16 mouse cellular contexts compared by ENCODE assay signal in genomic region chr3:144161261-144161660, GRCm38 (mm10). TPM values are rescaled to one million over a fixed set of nuclear protein-coding genes. Genes with fewer than 3 reads are reported as not detected.
DNase-seq lines count a peak whose midpoint lies in the region; ATAC-seq and TF ChIP-seq lines count a peak whose summit lies in the region.
"Had no signal": no experiment of that assay in that cellular context is flagged by ENCODE, and none has a peak within 500 bp of the region (broad histone marks: within the 10 kb centered on the region; RNA-seq: fewer than 3 reads in every experiment).

No protein-coding gene starts in this region.

- no peaks in the 10 kb centered on the region for H3K36me3 ChIP-seq in heart, embryonic 10.5 days
- H3K36me3 ChIP-seq in liver, postnatal 0 days (replicated peaks; ENCODE audit: insufficient read depth, low read length) = no peaks in the 10 kb centered on the region
- H3K36me3 ChIP-seq: embryonic facial prominence, embryonic 12.5 days; forebrain, embryonic 12.5 days; kidney, embryonic 15.5 days; limb, embryonic 13.5 days; midbrain, embryonic 15.5 days; neural tube, embryonic 13.5 days had no signal

- no peak overlapping the region for H3K4me3 ChIP-seq in heart, embryonic 10.5 days
- no peak overlapping the region for H3K4me3 ChIP-seq in liver, postnatal 0 days (ENCODE audit: low read depth, low read length)
- H3K4me3 ChIP-seq: embryonic facial prominence, embryonic 12.5 days; forebrain, embryonic 12.5 days; kidney, embryonic 15.5 days; limb, embryonic 13.5 days; midbrain, embryonic 15.5 days; neural tube, embryonic 13.5 days had no signal

- no peak for TF ChIP-seq EP300 in liver, postnatal 0 days (IDR thresholded peaks at IDR 0.05; ENCODE audit: low read depth)

- DNase-seq in heart, adult 11 months = peak; percentile 93
- no peak for DNase-seq in heart, embryonic 10.5 days (ENCODE audit: low spot score)
- peak; percentile 27 for DNase-seq in MN1 (ENCODE audit: low spot score)
- peak; percentile 21 for DNase-seq in gastrocnemius, postnatal 14 days
- peak; percentile 73 to 74 for DNase-seq in heart, postnatal 10 days
- DNase-seq in left cerebral cortex, adult 8-10 months (ENCODE audit: low spot score in 2 of 2) = no peak
- no peak for DNase-seq in spleen, postnatal 36 days (ENCODE audit: low spot score in 2 of 2)
- DNase-seq in liver, postnatal 0 days = no peak
- DNase-seq: layer of hippocampus, adult 9-11 months; thymus, adult 2 months had no signal

- H3K9ac ChIP-seq in liver, postnatal 0 days (replicated peaks) = no peak overlapping the region
- H3K9ac ChIP-seq: embryonic facial prominence, embryonic 12.5 days; forebrain, embryonic 12.5 days; kidney, embryonic 15.5 days; limb, embryonic 13.5 days; midbrain, embryonic 15.5 days; neural tube, embryonic 13.5 days had no signal

- peaks cover 21% of the 10 kb centered on the region for H3K4me1 ChIP-seq in heart, embryonic 10.5 days
- H3K4me1 ChIP-seq in liver, postnatal 0 days (ENCODE audit: insufficient read depth) = no peaks in the 10 kb centered on the region
- H3K4me1 ChIP-seq: midbrain, embryonic 15.5 days; neural tube, embryonic 13.5 days had no signal

- no peak overlapping the region for H3K27ac ChIP-seq in heart, embryonic 10.5 days
- H3K27ac ChIP-seq in liver, postnatal 0 days (ENCODE audit: low read depth) = no peak overlapping the region
- H3K27ac ChIP-seq: embryonic facial prominence, embryonic 12.5 days; forebrain, embryonic 12.5 days; kidney, embryonic 15.5 days; limb, embryonic 13.5 days; midbrain, embryonic 15.5 days; neural tube, embryonic 13.5 days had no signal

- no peaks in the 10 kb centered on the region for H3K27me3 ChIP-seq in heart, embryonic 10.5 days (ENCODE audit: insufficient read depth, poor library complexity, severe bottlenecking)
- H3K27me3 ChIP-seq in liver, postnatal 0 days (ENCODE audit: insufficient read depth, low read length) = no peaks in the 10 kb centered on the region
- H3K27me3 ChIP-seq: embryonic facial prominence, embryonic 12.5 days; kidney, embryonic 15.5 days; limb, embryonic 13.5 days; midbrain, embryonic 15.5 days; neural tube, embryonic 13.5 days had no signal

- no peaks in the 10 kb centered on the region for H3K9me3 ChIP-seq in heart, embryonic 10.5 days
- H3K9me3 ChIP-seq in liver, postnatal 0 days (ENCODE audit: low read length) = no peaks in the 10 kb centered on the region
- H3K9me3 ChIP-seq: embryonic facial prominence, embryonic 12.5 days; forebrain, embryonic 12.5 days; kidney, embryonic 15.5 days; limb, embryonic 13.5 days; midbrain, embryonic 15.5 days; neural tube, embryonic 13.5 days had no signal

- TF ChIP-seq CTCF in liver, postnatal 0 days (IDR thresholded peaks at IDR 0.05; ENCODE audit: low read depth) = no peak

- H3K4me2 ChIP-seq in liver, postnatal 0 days (ENCODE audit: low read depth, low read length) = no peak overlapping the region
- H3K4me2 ChIP-seq: embryonic facial prominence, embryonic 12.5 days; forebrain, embryonic 12.5 days; kidney, embryonic 15.5 days; limb, embryonic 13.5 days; midbrain, embryonic 15.5 days; neural tube, embryonic 13.5 days had no signal

- WGBS in heart, embryonic 10.5 days = 83% methylated on average over 2 of the region's 2 CpGs
- 72% methylated on average over 2 of the region's 2 CpGs for WGBS in liver, postnatal 0 days (ENCODE audit: insufficient replicate concordance)

- no peak for ATAC-seq in liver, postnatal 0 days
- ATAC-seq: midbrain, embryonic 15.5 days had no signal

- intact Hi-C loops in gastrocnemius, postnatal 14 days (cut with DNase I; ENCODE audit: low total_unique reads) = no loop called here
- intact Hi-C loops in heart, postnatal 10 days (cut with DNase I) = no loop called here

RNA-seq across cellular contexts. Expression of gene Lmo4, which starts 43.8 kb away (rescaled TPM):
- polyA plus RNA-seq in heart, embryonic 10.5 days (2016; fragmentation: Nextera tagmentation; extraction: Ambion mirVana) = 35.8 and 42.4 TPM in 2 replicates
- total RNA-seq in gastrocnemius, postnatal 14 days (2021) = 10 to 100 TPM; 16.2 to 19.6 TPM
- total RNA-seq in heart, postnatal 10 days (2021) = 10 to 100 TPM; 39.1 to 40.2 TPM
- 100 to 1,000 TPM; 234 to 286 (median 267) TPM for total RNA-seq in left cerebral cortex, adult 8-10 months (2022)
- polyA plus RNA-seq in liver, postnatal 0 days (2015; fragmentation: Nextera tagmentation; extraction: Ambion mirVana) = 17.4 and 19.1 TPM in 2 replicates

Comparison
In these comparisons a context has a peak if more than half of its experiments do, and no peak if none do; other contexts are left out.
1. DNase-seq: peak in heart, adult 11 months (single experiment), MN1 (single experiment), gastrocnemius, postnatal 14 days (single experiment) and heart, postnatal 10 days (2 of 2); none in heart, embryonic 10.5 days (single experiment), left cerebral cortex, adult 8-10 months (0 of 2), spleen, postnatal 36 days (0 of 2) and liver, postnatal 0 days (single experiment).
2. RNA of gene Lmo4, which starts 43.8 kb away (total RNA-seq): 234 to 286 TPM in left cerebral cortex, adult 8-10 months; 39.1 to 40.2 TPM in heart, postnatal 10 days and 16.2 to 19.6 TPM in gastrocnemius, postnatal 14 days; every median in the first group is over 4 times any median in the second.